Mouse (Mus musculus): ENCODE data around the gene Zfp120.
"Not testable (repeated sequence)": the region's sequence is repeated elsewhere in the genome, so short reads cannot be mapped to it uniquely, and the experiment has no call there.

Zfp120 gene

GRCm38 (mm10) chr2:150136435-150136897, at the start of gene Zfp120:
Zfp120 (minus strand) TSS chr2:150136708.
- DNase-seq (ENCODE audit: low read depth, low spot score), result peak; percentile 94

- DNase-seq (ENCODE audit: low read depth, low spot score), result peak; percentile 95
Measured at GRCm38 (mm10) chr2:150181570-150181999, 45.1 kb upstream of the Zfp120 start, which contains the start of gene Gm14139. Gm14139 (plus strand) TSS chr2:150181755.

GRCm38 (mm10) chr2:150181046-150181445, 44.5 kb upstream of the Zfp120 start:
- DNase-seq (ENCODE audit: low read depth, low spot score), result peak; percentile 67

GRCm38 (mm10) chr2:150179579-150179978, 43.1 kb upstream of the Zfp120 start, which contains the start of gene Gm10770:
Gm10770 (minus strand) TSS chr2:150179679.
- not testable (repeated sequence) for DNase-seq (ENCODE audit: low read depth, low spot score)

GRCm38 (mm10) chr2:150173833-150174232, 37.3 kb upstream of the Zfp120 start:
- no peak for DNase-seq (ENCODE audit: low read depth, low spot score)

GRCm38 (mm10) chr2:150166703-150167102, 30.2 kb upstream of the Zfp120 start:
- no peak for DNase-seq (ENCODE audit: low read depth, low spot score)

- no peak for DNase-seq (ENCODE audit: low read depth, low spot score)
Measured at GRCm38 (mm10) chr2:150132773-150133172, 3.7 kb downstream of the Zfp120 start.

GRCm38 (mm10) chr2:150132002-150132401, 4.5 kb downstream of the Zfp120 start:
- DNase-seq (ENCODE audit: low read depth, low spot score), result not testable (repeated sequence)

GRCm38 (mm10) chr2:150111247-150111912, 25.1 kb downstream of the Zfp120 start:
- DNase-seq (ENCODE audit: low read depth, low spot score), result no peak

- DNase-seq (ENCODE audit: low read depth, low spot score), result peak; percentile 43
Measured at GRCm38 (mm10) chr2:150099618-150100017, 36.9 kb downstream of the Zfp120 start.

All from ES-CJ7 (cell line).